Mouse (Mus musculus): ENCODE measurements at regions not wholly inside any gene's neighbourhood (a gene's known extent, or its start where the extent isn't known, plus 50 kb on each side); places are given as distances from the start of the nearest gene placed in this dataset.

DNA sequence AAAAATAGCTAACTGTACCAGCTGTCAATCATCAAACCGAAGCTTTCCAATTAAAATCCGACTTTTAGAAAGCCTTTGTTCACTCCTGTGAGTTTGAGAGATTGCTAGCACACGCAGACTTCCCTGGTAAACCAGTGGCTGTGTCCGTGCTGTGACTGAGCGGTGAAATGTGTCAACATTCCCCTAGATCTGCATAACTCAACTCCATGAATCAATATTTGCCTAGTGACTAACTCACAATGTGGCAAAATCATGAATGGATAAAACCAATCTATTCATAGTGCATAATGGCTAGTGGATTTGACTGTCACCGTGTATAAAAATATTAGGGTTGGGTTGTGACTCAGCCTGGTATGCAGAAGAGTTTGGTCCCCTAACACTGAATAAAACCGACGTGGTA, 84.4 kb upstream of the Id2 start:
- ATAC-seq (ENCODE audit: low read depth) (no peak), DNase-seq (ENCODE audit: low spot score) (no peak)
- Histone ChIP-seq H3K27me3 (replicated peaks; ENCODE audit: control insufficient read depth, insufficient read depth, low read length) (no peaks in the 10 kb centered on the region), H3K36me3 (ENCODE audit: control insufficient read depth, insufficient read depth, low read length) (no peaks in the 10 kb centered on the region), H3K9ac (ENCODE audit: low read depth, low read length) (no peak overlapping the region), H3K4me2 (ENCODE audit: low read depth, low read length) (no peak overlapping the region), H3K27ac (replicated peaks; ENCODE audit: low read depth, low read length) (no peak overlapping the region), H3K4me1 (ENCODE audit: control insufficient read depth, insufficient read depth, low read length) (no peaks in the 10 kb centered on the region), H3K9me3 (ENCODE audit: control insufficient read depth, low read length) (no peaks in the 10 kb centered on the region), H3K4me3 (ENCODE audit: low read depth, low read length) (no peak overlapping the region)
- 83% methylated on average over 8 of the region's 8 CpGs for WGBS

DNA sequence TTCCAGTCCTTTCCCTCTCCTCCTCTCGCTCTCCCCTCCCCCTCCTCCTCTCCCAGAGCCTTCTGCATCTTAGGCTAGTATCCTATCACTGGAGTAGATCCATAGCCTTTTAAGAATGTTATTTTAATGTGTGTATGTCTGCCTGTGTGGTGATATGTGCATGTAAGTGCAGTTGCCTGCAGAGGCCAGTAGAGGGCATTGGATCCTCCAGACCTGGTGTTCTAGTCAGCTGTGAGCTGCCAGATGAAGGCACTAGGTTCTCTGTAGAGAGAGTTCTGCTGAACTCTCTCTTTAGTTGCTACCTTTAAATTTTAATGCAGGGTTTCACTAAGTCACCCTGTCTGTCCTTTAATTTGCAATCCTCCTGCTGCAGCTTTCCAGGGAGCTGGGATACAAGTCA, 83.9 kb upstream of the Id2 start:
- no peaks in the 10 kb centered on the region for H3K27me3 ChIP-seq (replicated peaks; ENCODE audit: control insufficient read depth, insufficient read depth, low read length)
- no peak overlapping the region for H3K4me2 ChIP-seq (ENCODE audit: low read depth, low read length)
- WGBS = 100% methylated on average over 1 of the region's 1 CpGs
- H3K4me3 ChIP-seq (ENCODE audit: low read depth, low read length) = no peak overlapping the region
- H3K9ac ChIP-seq (ENCODE audit: low read depth, low read length) = no peak overlapping the region
- no peak for DNase-seq (ENCODE audit: low spot score)
- H3K9me3 ChIP-seq (ENCODE audit: control insufficient read depth, low read length) = no peaks in the 10 kb centered on the region
- no peaks in the 10 kb centered on the region for H3K4me1 ChIP-seq (ENCODE audit: control insufficient read depth, insufficient read depth, low read length)
- no peak for ATAC-seq (ENCODE audit: low read depth)
- H3K27ac ChIP-seq (replicated peaks; ENCODE audit: low read depth, low read length) = no peak overlapping the region
- H3K36me3 ChIP-seq (ENCODE audit: control insufficient read depth, insufficient read depth, low read length) = no peaks in the 10 kb centered on the region

DNA sequence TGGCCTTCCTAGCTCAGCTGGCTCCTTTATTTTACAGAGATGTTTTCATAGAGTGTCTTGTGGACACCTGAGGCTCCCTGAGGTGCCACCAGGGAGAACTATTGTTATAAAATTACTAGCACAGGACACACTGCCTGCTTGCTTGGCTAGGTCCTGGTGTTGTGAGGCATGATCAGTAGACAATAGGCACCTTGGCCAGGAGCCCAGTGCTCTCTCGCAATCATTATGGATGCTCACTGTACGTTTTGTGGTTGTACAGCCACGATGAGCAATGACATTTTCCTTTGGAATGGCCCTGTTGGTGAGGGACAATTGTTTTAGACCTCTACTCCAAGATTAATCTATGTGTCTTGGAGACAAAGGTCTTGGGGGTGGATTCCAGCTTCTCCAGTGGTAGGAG, 83.3 kb upstream of the Id2 start:
- no peak for DNase-seq (ENCODE audit: low spot score)
- no peak overlapping the region for H3K4me3 ChIP-seq (ENCODE audit: low read depth, low read length)
- WGBS = 71% methylated on average over 3 of the region's 3 CpGs

DNA sequence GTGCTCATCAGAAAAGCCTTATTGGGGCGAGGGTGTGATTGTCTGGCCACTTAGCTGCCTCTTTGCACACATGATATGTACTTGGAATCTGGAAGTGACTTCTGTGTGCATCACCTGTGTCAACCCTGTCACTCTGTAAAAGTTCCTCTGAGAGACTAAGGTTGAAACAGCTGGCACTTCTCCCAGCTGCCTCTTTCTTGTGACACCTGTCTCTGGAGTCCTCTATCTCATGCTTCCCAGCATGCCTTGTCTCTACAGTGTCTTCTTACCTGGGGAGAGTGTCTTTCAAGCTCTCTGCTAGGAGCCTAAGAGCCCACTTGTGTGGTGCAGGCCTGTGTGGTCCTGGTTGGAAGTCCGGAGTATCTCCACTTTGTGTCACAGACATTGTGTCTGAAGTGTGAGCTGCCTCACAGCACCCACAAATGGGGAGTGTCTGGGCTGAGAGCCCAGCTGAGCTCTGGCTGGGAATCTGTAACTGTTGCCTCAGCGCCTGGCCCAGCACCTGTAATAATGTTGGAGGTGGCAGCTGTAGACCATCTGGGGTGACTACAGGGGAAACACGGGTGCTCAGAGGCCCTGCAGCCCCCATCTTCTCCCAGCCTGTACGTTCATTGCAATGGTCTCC, 81.7 kb upstream of the Id2 start:
- Histone ChIP-seq H3K27ac (replicated peaks; ENCODE audit: low read depth, low read length) (no peak overlapping the region), H3K9ac (ENCODE audit: low read depth, low read length) (no peak overlapping the region), H3K27me3 (replicated peaks; ENCODE audit: control insufficient read depth, insufficient read depth, low read length) (no peaks in the 10 kb centered on the region), H3K36me3 (ENCODE audit: control insufficient read depth, insufficient read depth, low read length) (no peaks in the 10 kb centered on the region), H3K4me3 (ENCODE audit: low read depth, low read length) (no peak overlapping the region), H3K4me1 (ENCODE audit: control insufficient read depth, insufficient read depth, low read length) (no peaks in the 10 kb centered on the region), H3K4me2 (ENCODE audit: low read depth, low read length) (no peak overlapping the region), H3K9me3 (ENCODE audit: control insufficient read depth, low read length) (no peaks in the 10 kb centered on the region)
- ATAC-seq (ENCODE audit: low read depth) = 0 out of 2 replicates have a peak, but pooled peaks have one; percentile 12
- DNase-seq (ENCODE audit: low spot score) = no peak
- 77% methylated on average over 5 of the region's 5 CpGs for WGBS

More for the DNA sequence above, 83.3 kb upstream of the Id2 start:
- Histone ChIP-seq H3K9ac (ENCODE audit: low read depth, low read length) (no peak overlapping the region), H3K27me3 (replicated peaks; ENCODE audit: control insufficient read depth, insufficient read depth, low read length) (no peaks in the 10 kb centered on the region), H3K4me2 (ENCODE audit: low read depth, low read length) (no peak overlapping the region), H3K27ac (replicated peaks; ENCODE audit: low read depth, low read length) (no peak overlapping the region), H3K4me1 (ENCODE audit: control insufficient read depth, insufficient read depth, low read length) (no peaks in the 10 kb centered on the region), H3K9me3 (ENCODE audit: control insufficient read depth, low read length) (no peaks in the 10 kb centered on the region), H3K36me3 (ENCODE audit: control insufficient read depth, insufficient read depth, low read length) (no peaks in the 10 kb centered on the region)
- ATAC-seq (ENCODE audit: low read depth) = no peak; the same call in 1 of the 2 replicates

DNA sequence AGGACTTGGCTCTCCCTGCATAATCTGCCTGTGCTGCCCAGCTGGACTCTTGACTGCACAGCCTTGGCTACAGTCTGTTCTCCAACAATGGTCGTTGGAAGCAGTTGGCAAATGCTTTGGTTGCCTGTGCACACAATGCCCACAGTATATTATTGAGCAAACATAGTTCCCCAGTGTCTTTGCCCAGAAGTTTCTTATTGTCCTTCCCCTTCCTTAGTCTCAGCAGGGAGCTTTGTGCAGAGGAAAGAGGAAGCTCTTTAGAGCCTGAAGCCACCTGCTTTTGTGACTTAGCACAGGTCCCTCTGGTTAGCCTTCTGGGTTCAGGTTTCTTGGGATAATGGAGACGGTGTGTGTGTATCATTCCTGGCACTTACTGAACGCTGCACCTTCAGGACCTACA, 80.9 kb upstream of the Id2 start:
- Histone ChIP-seq H3K9me3 (ENCODE audit: control insufficient read depth, low read length) (no peaks in the 10 kb centered on the region), H3K9ac (ENCODE audit: low read depth, low read length) (no peak overlapping the region), H3K27me3 (replicated peaks; ENCODE audit: control insufficient read depth, insufficient read depth, low read length) (no peaks in the 10 kb centered on the region), H3K4me1 (ENCODE audit: control insufficient read depth, insufficient read depth, low read length) (no peaks in the 10 kb centered on the region), H3K4me3 (ENCODE audit: low read depth, low read length) (no peak overlapping the region), H3K27ac (replicated peaks; ENCODE audit: low read depth, low read length) (no peak overlapping the region), H3K4me2 (ENCODE audit: low read depth, low read length) (no peak overlapping the region), H3K36me3 (ENCODE audit: control insufficient read depth, insufficient read depth, low read length) (no peaks in the 10 kb centered on the region)
- ATAC-seq (ENCODE audit: low read depth) = no peak
- WGBS = 68% methylated on average over 3 of the region's 3 CpGs
- DNase-seq (ENCODE audit: low spot score) = no peak

DNA sequence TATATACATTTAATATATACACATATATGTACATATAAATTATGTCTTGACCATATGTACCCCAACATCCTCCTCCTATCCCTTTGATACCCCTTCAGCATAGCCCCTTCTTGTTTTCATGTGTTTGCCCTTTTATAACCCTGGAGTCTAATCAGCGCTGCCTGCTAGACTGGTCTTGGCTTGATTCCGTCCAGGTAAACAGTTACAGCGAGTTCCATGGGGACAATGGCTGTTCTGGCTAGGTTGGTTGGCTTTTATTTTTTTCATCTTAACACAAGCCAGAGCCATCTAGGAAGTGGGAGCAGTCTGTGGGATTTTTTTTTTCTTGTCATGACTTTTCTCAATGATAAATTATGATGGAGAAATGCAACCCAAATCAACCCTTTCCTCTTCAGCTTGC, 79.6 kb upstream of the Id2 start:
- 73% methylated on average over 3 of the region's 3 CpGs for WGBS
- no peak overlapping the region for H3K27ac ChIP-seq (replicated peaks; ENCODE audit: low read depth, low read length)
- no peaks in the 10 kb centered on the region for H3K27me3 ChIP-seq (replicated peaks; ENCODE audit: control insufficient read depth, insufficient read depth, low read length)
- no peaks in the 10 kb centered on the region for H3K9me3 ChIP-seq (ENCODE audit: control insufficient read depth, low read length)
- no peak overlapping the region for H3K4me3 ChIP-seq (ENCODE audit: low read depth, low read length)
- H3K9ac ChIP-seq (ENCODE audit: low read depth, low read length) = no peak overlapping the region
- no peak overlapping the region for H3K4me2 ChIP-seq (ENCODE audit: low read depth, low read length)
- H3K36me3 ChIP-seq (ENCODE audit: control insufficient read depth, insufficient read depth, low read length) = no peaks in the 10 kb centered on the region
- ATAC-seq (ENCODE audit: low read depth) = no peak
- no peaks in the 10 kb centered on the region for H3K4me1 ChIP-seq (ENCODE audit: control insufficient read depth, insufficient read depth, low read length)
- no peak for DNase-seq (ENCODE audit: low spot score)

DNA sequence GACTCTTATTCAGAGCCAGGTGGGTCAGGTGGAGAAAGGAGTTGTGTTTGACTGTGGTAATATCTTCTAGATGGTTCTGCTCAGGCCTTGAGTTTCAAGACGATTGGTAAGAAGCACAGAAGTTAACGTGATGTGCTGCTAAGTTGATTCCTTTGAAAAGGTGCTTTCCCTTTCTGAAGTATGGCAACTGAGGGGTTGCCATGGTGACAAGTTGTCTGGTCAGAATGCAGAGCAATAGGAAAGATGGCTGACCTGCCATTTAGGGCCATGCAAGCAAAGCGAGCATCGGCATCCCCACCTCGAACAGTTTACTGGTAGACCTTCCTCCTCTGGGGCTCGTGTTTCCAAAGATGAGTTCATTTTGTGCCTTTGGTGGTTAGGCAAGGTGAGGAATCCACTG, 76.1 kb upstream of the Id2 start:
- H3K9ac ChIP-seq (ENCODE audit: low read depth, low read length) = no peak overlapping the region
- 82% methylated on average over 6 of the region's 6 CpGs for WGBS
- ATAC-seq (ENCODE audit: low read depth) = no peak
- DNase-seq (ENCODE audit: low spot score) = no peak
- no peaks in the 10 kb centered on the region for H3K9me3 ChIP-seq (ENCODE audit: control insufficient read depth, low read length)
- no peaks in the 10 kb centered on the region for H3K4me1 ChIP-seq (ENCODE audit: control insufficient read depth, insufficient read depth, low read length)
- H3K36me3 ChIP-seq (ENCODE audit: control insufficient read depth, insufficient read depth, low read length) = no peaks in the 10 kb centered on the region
- H3K27ac ChIP-seq (replicated peaks; ENCODE audit: low read depth, low read length) = no peak overlapping the region
- no peak overlapping the region for H3K4me2 ChIP-seq (ENCODE audit: low read depth, low read length)
- H3K27me3 ChIP-seq (replicated peaks; ENCODE audit: control insufficient read depth, insufficient read depth, low read length) = no peaks in the 10 kb centered on the region
- no peak overlapping the region for H3K4me3 ChIP-seq (ENCODE audit: low read depth, low read length)

GRCm38 (mm10) chr12:25172450-25172849, 75.5 kb upstream of the Id2 start:
- Histone ChIP-seq H3K9ac (ENCODE audit: low read depth, low read length) (no peak overlapping the region), H3K27me3 (replicated peaks; ENCODE audit: control insufficient read depth, insufficient read depth, low read length) (no peaks in the 10 kb centered on the region), H3K4me1 (ENCODE audit: control insufficient read depth, insufficient read depth, low read length) (no peaks in the 10 kb centered on the region), H3K36me3 (ENCODE audit: control insufficient read depth, insufficient read depth, low read length) (no peaks in the 10 kb centered on the region), H3K4me3 (ENCODE audit: low read depth, low read length) (no peak overlapping the region), H3K9me3 (ENCODE audit: control insufficient read depth, low read length) (no peaks in the 10 kb centered on the region), H3K4me2 (ENCODE audit: low read depth, low read length) (no peak overlapping the region), H3K27ac (replicated peaks; ENCODE audit: low read depth, low read length) (no peak overlapping the region)
- ATAC-seq (ENCODE audit: low read depth) (no peak), DNase-seq (ENCODE audit: low spot score) (no peak)
- 80% methylated on average over 4 of the region's 4 CpGs for WGBS

DNA sequence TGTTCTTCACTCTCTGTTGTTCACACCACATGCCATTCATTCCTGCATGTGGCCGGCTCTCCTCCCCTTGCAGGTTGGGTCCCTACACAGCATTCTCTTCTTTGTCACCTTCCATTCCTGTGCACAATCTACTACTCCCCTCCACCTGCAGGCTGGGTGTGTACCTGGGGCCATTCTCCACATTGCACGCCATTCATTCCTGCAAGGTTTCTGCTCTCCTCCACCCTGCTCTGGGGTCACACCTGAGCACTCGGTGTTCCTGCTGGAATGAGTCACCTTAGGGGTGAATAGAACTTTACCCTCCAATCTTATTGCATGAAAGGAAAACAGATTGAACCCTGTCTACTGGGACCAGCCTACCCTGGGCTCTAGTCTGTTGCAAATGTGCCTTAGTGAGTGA, 72.7 kb upstream of the Id2 start:
- H3K27me3 ChIP-seq (replicated peaks; ENCODE audit: control insufficient read depth, insufficient read depth, low read length) = no peaks in the 10 kb centered on the region
- no peaks in the 10 kb centered on the region for H3K4me1 ChIP-seq (ENCODE audit: control insufficient read depth, insufficient read depth, low read length)
- H3K27ac ChIP-seq (replicated peaks; ENCODE audit: low read depth, low read length) = no peak overlapping the region
- 80% methylated on average over 3 of the region's 3 CpGs for WGBS
- no peak overlapping the region for H3K4me3 ChIP-seq (ENCODE audit: low read depth, low read length)
- H3K9me3 ChIP-seq (ENCODE audit: control insufficient read depth, low read length) = no peaks in the 10 kb centered on the region
- H3K36me3 ChIP-seq (ENCODE audit: control insufficient read depth, insufficient read depth, low read length) = no peaks in the 10 kb centered on the region
- no peak overlapping the region for H3K4me2 ChIP-seq (ENCODE audit: low read depth, low read length)
- DNase-seq (ENCODE audit: low spot score) = no peak
- no peak for ATAC-seq (ENCODE audit: low read depth)
- no peak overlapping the region for H3K9ac ChIP-seq (ENCODE audit: low read depth, low read length)

All from embryonic facial prominence, embryonic 14.5 days (tissue).